Mouse (Mus musculus) left cerebral cortex, postnatal 14 days (tissue): ENCODE data around the gene Atp5mpl. TPM values are rescaled to one million over a fixed set of nuclear protein-coding genes. Genes with fewer than 3 reads are reported as not detected.
A peak's percentile ranks its signal among the peaks of the same experiment; 100 is the strongest.
"Not testable (repeated sequence)": the region's sequence is repeated elsewhere in the genome, so short reads cannot be mapped to it uniquely, and the experiment has no call there.

Experiments used
- DNase-seq, 2 experiments: peaks; one replicate each; pipeline ENCODE4 v3.0.0; 2021 to 2022; ENCODE audit warnings: low spot score in 2 of 2, mixed read lengths in 1 of 2
- intact Hi-C: fragments of 180-260 bp; cut with DNase I; formaldehyde crosslinking; loops from one replicate; pipeline ENCODE4 v1.15.1; 2025
- total RNA-seq, 2 experiments: library from RNA; stranded (reverse); gene quantifications; 2 replicates each; pipeline ENCODE4 v1.2.3; 2021

Atp5mpl gene
- total RNA-seq, 2 experiments from 2014 or later: 411 to 446 TPM

DNA sequence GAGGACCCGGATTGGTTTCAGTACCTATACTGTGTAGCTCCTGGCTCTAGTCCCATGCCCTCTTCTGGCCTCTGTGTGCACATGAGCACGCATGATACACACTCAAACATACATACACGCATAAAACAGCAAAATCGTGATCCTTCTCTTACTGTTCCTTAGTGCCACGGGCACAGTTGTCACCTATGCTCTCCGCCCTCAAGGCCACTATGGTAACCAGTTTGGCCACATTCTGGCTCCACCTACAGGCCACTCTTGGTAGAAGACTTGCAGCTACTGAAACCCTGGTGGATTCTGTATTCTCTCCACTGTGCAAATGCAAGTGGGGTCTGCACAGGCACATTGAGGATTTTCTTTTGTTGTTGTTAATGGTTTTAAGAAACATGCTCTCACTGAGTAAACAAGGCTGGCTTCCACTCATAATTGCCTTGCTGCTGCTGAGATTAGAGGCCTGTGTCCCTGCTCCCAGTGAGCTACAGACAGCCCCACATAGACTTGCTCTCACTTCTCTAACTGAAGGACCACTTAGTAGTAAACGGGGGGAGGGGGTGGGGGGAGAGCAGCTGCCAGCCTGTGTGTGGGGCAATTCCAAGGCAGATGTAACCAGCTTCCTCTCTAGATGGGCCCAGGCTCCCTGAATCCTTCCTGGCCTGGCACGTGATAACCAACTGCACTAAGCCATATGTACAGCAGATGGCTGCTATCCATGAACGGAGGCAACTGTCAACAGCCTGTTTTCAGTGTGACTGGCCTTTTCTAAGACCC is 8.5 kb downstream of the Atp5mpl start:
- DNase-seq: peak; percentile 76 to 82
- intact Hi-C loops: loop anchor here (5.0 kb wide), 1 partner anchor 51 kb away; the partner anchor contains the start of gene Ppp1r13b

- intact Hi-C loops: loop anchor here (5.0 kb wide), 1 partner anchor 49 kb away; the partner anchor contains the start of gene Ppp1r13b
- DNase-seq: no peak
Observed at GRCm38 (mm10) chr12:111956173-111956572, 10.6 kb downstream of the Atp5mpl start.

GRCm38 (mm10) chr12:111951701-111952100 is 15.1 kb downstream of the Atp5mpl start:
- intact Hi-C loops: no loop called here
- no peak for DNase-seq

GRCm38 (mm10) chr12:111950486-111950885 is 16.3 kb downstream of the Atp5mpl start:
- intact Hi-C loops: no loop called here
- no peak for DNase-seq

DNA sequence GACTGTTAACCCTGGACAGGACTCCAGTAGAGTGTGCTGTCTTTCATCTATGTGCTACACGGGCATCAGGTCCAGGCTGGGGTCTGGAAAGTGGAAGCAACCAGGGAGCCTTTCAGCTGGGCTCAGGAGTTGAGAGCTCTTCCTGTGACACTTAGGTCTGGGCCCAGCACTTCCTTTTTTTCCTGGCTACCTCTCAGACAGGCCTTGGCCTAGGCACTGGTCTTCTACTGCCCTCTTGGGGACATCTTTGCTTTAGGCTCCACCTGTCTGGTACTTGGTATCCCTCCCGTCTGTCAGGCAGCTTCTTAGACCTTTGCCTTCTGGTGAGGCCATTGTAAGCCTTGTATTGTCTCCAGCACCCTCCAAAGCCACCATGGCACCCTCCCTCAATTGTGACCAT is 20.1 kb downstream of the Atp5mpl start:
- intact Hi-C loops: loop anchor here (5.0 kb wide), 1 partner anchor 69 kb away; no protein-coding TSS in a partner anchor
- DNase-seq: peak; percentile 54 to 55

GRCm38 (mm10) chr12:111945765-111946655 is 20.8 kb downstream of the Atp5mpl start:
- intact Hi-C loops: loop anchor here (5.0 kb wide), 1 partner anchor 69 kb away; no protein-coding TSS in a partner anchor
- DNase-seq: not testable (repeated sequence)

DNA sequence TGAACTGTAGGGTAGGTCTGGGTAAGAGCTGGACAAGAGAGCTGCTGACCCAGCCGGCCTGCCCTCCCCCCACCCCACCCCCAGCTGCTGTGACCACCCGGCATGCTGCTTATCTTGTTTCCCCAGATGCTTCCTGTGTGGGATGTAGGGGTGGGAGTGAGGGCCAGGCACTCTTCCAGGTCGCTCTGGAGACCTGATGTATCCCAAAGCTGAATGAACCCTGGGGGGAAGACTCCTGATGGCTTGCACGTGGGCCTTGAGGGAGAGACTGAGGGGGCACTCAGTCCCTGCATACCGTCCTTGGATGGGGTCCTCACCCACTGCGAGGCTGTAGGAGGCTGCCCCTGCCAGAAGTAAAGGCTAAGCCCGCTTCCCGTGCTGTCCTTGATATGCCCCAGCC is 21.7 kb downstream of the Atp5mpl start:
- intact Hi-C loops: loop anchor here (5.0 kb wide), 1 partner anchor 68 kb away; no protein-coding TSS in a partner anchor
- DNase-seq: no peak

DNA sequence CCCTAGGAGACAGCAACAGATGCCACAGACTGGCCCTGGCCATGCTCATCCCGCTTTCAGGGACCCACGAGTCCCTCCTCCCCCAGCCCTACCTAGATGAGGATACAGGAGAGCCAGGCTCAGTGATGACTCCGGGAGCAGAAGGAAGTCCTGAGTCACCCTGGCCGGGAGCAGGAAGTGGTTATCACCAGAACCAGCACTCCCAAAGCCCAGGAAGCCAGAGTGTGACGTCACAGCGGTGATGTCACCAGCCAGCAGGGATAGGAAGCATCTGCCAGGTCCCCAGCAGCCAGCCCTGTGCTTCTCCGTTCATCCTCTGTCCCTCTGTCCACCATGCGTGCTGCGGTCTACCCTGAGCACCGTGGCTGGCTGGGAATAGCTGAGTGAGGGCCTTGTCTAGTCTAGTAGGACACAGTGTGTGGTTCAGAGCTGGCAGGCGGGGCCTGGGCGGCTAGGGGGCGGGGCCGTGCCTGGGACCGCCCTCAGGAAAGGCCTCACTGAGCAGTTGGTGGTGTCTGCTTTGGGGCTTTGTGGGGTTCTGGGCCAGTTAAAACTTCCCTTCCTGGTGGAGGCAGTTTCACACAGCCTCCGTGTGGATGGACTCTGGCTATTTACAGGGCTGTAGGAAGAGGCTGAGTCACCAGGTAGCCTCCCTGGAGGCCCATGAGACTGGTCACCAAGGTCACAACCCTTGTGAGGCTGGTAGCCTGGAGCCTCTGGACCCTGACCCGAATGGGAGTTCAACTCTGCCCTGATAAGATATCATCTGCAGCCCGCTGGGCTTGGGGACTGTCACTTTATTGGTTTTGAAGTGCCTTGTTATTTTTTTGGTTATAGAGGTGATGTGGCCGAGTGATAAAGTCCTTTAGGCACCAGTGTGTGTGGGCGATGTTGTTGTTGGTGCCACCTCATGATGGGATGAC is 22.5 kb downstream of the Atp5mpl start:
- DNase-seq, intact Hi-C loops: not testable (repeated sequence)

- DNase-seq: no peak
- intact Hi-C loops: no loop called here
Observed at GRCm38 (mm10) chr12:111943421-111944064, 23.2 kb downstream of the Atp5mpl start.

DNA sequence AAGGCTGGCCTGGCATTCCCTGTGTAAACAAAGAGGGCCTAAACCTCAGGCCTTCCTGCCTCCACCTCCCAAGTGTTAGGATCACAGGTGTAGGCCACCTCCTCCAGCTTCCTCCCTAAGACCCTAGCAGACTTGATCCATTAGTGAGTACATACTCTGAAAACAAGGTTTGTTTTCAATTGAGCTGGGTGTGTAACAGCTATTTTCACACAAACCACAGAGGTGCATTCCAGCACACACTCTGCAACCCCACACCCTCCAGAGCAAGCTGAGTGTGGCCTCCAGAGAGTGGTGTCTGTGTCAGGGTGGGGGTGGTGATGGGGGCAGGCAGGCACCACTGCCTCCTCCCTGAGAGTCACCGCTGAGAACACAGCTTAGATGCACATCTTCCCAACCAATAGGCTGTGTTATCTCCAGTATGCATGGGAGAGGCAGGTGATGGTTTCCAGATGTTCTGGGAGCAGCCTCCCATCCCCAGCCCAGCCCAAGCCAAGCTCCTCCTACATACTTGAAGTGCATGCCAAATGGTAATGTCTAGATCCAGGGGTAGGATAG is 28.1 kb downstream of the Atp5mpl start:
- intact Hi-C loops: no loop called here
- no peak for DNase-seq

GRCm38 (mm10) chr12:111936706-111937550 is 29.8 kb downstream of the Atp5mpl start:
- peak; percentile 30 to 48 for DNase-seq
- intact Hi-C loops: no loop called here

DNA sequence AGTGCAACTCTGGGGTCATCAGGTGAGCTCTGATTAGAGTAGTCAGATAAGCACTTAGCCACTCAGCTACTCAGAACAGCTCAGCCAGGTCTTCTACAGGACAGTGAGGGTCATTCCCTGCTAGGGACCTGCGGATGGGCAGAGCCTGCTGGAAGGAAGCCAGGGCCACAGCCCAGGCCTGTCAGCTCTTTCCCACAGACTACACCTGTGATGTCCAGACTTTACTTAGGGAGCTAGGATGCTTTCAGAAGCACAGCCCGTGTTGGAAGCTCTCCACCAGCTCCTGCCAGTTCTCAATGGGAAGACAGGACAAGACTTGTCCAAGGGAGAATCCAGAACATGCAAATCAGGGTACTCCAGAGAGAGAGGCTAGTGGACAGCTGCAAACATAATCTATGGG is 32.8 kb downstream of the Atp5mpl start:
- intact Hi-C loops: no loop called here
- no peak for DNase-seq

DNA sequence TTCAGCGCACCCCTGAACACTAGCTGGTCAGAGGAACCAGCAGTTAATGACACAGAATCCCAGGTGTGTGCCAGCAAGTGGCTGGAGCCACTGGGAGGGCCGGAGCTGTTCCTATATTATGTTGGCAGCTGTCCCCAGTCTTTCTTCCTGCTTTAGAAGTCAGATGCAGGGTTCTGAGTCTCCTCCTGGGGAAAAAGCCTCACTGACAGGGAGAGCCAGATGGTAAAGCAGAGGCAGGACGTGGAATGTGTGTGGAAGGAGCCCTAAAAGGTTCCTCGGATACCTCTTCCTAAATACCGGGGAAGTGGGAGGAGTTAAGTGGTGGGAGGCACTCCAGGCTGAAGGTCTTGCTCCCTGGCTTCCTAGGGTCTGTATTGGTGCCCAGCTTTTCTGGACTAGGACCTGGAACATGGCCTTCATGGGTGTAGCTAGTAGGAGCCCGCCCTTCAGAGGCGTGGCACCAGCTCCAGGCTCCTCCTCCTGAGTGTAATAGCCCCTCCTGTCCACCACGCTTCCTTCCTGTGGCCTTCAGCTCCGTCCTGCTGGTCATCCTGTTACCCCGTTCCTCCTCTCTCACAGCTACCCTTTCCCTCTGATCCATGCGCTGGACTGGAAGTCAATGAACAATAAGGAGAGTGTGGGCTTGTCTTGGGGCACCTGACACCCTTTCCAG is 33.6 kb downstream of the Atp5mpl start:
- intact Hi-C loops: no loop called here
- DNase-seq: no peak

DNA sequence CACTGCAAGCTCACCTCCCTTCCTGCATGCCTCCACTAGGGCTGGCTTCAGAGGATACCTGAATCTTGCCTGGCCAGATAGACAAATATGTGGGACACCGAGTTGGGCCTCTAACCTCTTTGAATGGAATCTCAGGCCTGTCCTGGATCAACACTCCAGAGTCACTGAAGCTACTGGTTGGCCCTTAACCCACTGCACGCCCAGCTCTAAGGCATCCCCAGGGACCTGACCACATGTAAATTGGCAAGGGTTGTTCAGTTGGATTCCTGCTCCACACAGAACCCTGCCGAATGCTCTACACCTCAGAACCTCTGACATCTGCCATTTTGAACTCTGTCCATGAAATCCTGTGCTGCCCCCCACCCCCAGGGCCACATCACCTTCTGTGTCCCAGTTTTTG is 34.3 kb downstream of the Atp5mpl start:
- no peak for DNase-seq
- intact Hi-C loops: no loop called here

GRCm38 (mm10) chr12:111931411-111932025 is 35.3 kb downstream of the Atp5mpl start:
- no peak for DNase-seq
- intact Hi-C loops: no loop called here

GRCm38 (mm10) chr12:111928411-111928966 is 38.3 kb downstream of the Atp5mpl start:
- intact Hi-C loops: no loop called here
- no peak for DNase-seq
